Mouse (Mus musculus): Measurements from ENCODE around the gene Capzb. TPM values are rescaled to one million over a fixed set of nuclear protein-coding genes. Genes with fewer than 3 reads are reported as not detected.

Capzb gene
- total and polyA plus RNA-seq, 3 experiments, result 86.4 to 388 (median 160) TPM

- in situ Hi-C loops (cut with MboI; ENCODE audit: low pct_ligation_motif_present, low pct_unique_long_range_greater_than_20kb, low sequenced_read_pairs), result no loop called here
- dilution Hi-C loops (cut with MboI; ENCODE audit: extremely low pct_ligation_motif_present, extremely low pct_unique_long_range_greater_than_20kb, low sequenced_read_pairs), result no loop called here
These were observed 22.9 kb upstream of the Capzb start for GRCm38 (mm10) chr4:139169748-139170279.

GRCm38 (mm10) chr4:139175061-139175971 is 17.4 kb upstream of the Capzb start:
- H3K36me3 ChIP-seq (replicated peaks in 1 of 2; ENCODE audit: control insufficient read depth in 1 of 2, insufficient read depth in 1 of 2, low read length in 1 of 2), result no peaks in the 10 kb centered on the region
- TF ChIP-seq ETS1 (conservative IDR thresholded peaks at IDR 0.05; ENCODE audit: low read depth, low read length) (no peak), SMC3 (IDR thresholded peaks at IDR 0.05; ENCODE audit: low read depth, low read length) (no peak), IRF4 (IDR thresholded peaks at IDR 0.05; ENCODE audit: low read depth, low read length) (no peak), CTCF (conservative IDR thresholded peaks at IDR 0.05 in 1 of 2, IDR thresholded peaks at IDR 0.05 in 1 of 2; ENCODE audit: low read depth in 2 of 2, low read length in 2 of 2) (no peak), JUN (IDR thresholded peaks at IDR 0.05; ENCODE audit: insufficient read depth, low read depth, low read length) (no peak), MAFK (IDR thresholded peaks at IDR 0.05; ENCODE audit: insufficient replicate concordance, low read length) (no peak), RAD21 (IDR thresholded peaks at IDR 0.05; ENCODE audit: low read depth, low read length) (no peak), USF1 (IDR thresholded peaks at IDR 0.05; ENCODE audit: low read depth, low read length) (no peak), ELF1 (IDR thresholded peaks at IDR 0.05; ENCODE audit: low read depth, low read length) (no peak), TCF12 (IDR thresholded peaks at IDR 0.05; ENCODE audit: low read depth, low read length) (no peak), PAX5 (IDR thresholded peaks at IDR 0.05; ENCODE audit: low read length) (no peak), UBTF (IDR thresholded peaks at IDR 0.05; ENCODE audit: low read depth, low read length) (no peak), MEF2A (IDR thresholded peaks at IDR 0.05; ENCODE audit: borderline replicate concordance, low read depth, low read length) (no peak), MXI1 (IDR thresholded peaks at IDR 0.05; ENCODE audit: low read depth, low read length) (no peak), NELFE (IDR thresholded peaks at IDR 0.05; ENCODE audit: low read depth, low read length) (no peak), MAX (IDR thresholded peaks at IDR 0.05; ENCODE audit: low read length) (no peak), EP300 (IDR thresholded peaks at IDR 0.05; ENCODE audit: low read length) (no peak), MYC (IDR thresholded peaks at IDR 0.05; ENCODE audit: low read depth, low read length) (no peak), GABPA (IDR thresholded peaks at IDR 0.05; ENCODE audit: insufficient replicate concordance, low read depth, low read length) (no peak)
- H3K27ac ChIP-seq (ENCODE audit: insufficient read depth, low read depth), result no peak overlapping the region
- dilution Hi-C loops (cut with MboI; ENCODE audit: extremely low pct_ligation_motif_present, extremely low pct_unique_long_range_greater_than_20kb, low sequenced_read_pairs) (no loop called here), in situ Hi-C loops (cut with MboI; ENCODE audit: low pct_ligation_motif_present, low pct_unique_long_range_greater_than_20kb, low sequenced_read_pairs) (no loop called here)
- no peaks in the 10 kb centered on the region for H3K4me1 ChIP-seq (ENCODE audit: control insufficient read depth in 1 of 2, insufficient read depth in 2 of 2)
- DNase-seq (ENCODE audit: extremely low read depth), result no peak
- H3K9ac ChIP-seq (ENCODE audit: insufficient read depth, low read depth), result no peak overlapping the region
- no peaks in the 10 kb centered on the region for H3K27me3 ChIP-seq (replicated peaks)
- peak overlapping the region; percentile 47 for H3K4me2 ChIP-seq (ENCODE audit: insufficient read depth, low read depth, poor library complexity, severe bottlenecking)
- peaks cover 14% of the 10 kb centered on the region for H3K9me3 ChIP-seq (replicated peaks; ENCODE audit: low read length)
- H3K79me2 ChIP-seq (replicated peaks; ENCODE audit: control insufficient read depth, extremely low read depth, insufficient read depth, poor library complexity, severe bottlenecking), result no peaks in the 10 kb centered on the region
- no peak overlapping the region for H3K4me3 ChIP-seq (replicated peaks in 1 of 3; ENCODE audit: low read depth in 2 of 3, low read length in 2 of 3, poor library complexity in 1 of 3)

More at GRCm38 (mm10) chr4:139169748-139170279, 22.9 kb upstream of the Capzb start:
- no peaks in the 10 kb centered on the region for H3K9me3 ChIP-seq (replicated peaks; ENCODE audit: low read length)
- no peak overlapping the region for H3K4me3 ChIP-seq (replicated peaks in 1 of 3; ENCODE audit: low read depth in 2 of 3, low read length in 2 of 3, poor library complexity in 1 of 3)
- no peak for TF ChIP-seq ELF1 (IDR thresholded peaks at IDR 0.05; ENCODE audit: low read depth, low read length)
- TF ChIP-seq KAT2A (IDR thresholded peaks at IDR 0.05; ENCODE audit: insufficient replicate concordance, low read length), result no peak
- no peak for TF ChIP-seq USF1 (IDR thresholded peaks at IDR 0.05; ENCODE audit: low read depth, low read length)
- TF ChIP-seq CHD2 (IDR thresholded peaks at IDR 0.05; ENCODE audit: low read length), result no peak
- TF ChIP-seq MYC (IDR thresholded peaks at IDR 0.05; ENCODE audit: low read depth, low read length), result no peak
- TF ChIP-seq CHD1 (IDR thresholded peaks at IDR 0.05; ENCODE audit: low read depth, low read length), result no peak
- no peak for TF ChIP-seq IRF4 (IDR thresholded peaks at IDR 0.05; ENCODE audit: low read depth, low read length)
- TF ChIP-seq ZNF384 (IDR thresholded peaks at IDR 0.05; ENCODE audit: low read depth, low read length), result no peak
- TF ChIP-seq NELFE (IDR thresholded peaks at IDR 0.05; ENCODE audit: low read depth, low read length), result no peak
- no peak overlapping the region for H3K4me2 ChIP-seq (ENCODE audit: insufficient read depth, low read depth, poor library complexity, severe bottlenecking)
- no peak for DNase-seq (ENCODE audit: extremely low read depth)
- H3K27ac ChIP-seq (ENCODE audit: insufficient read depth, low read depth), result no peak overlapping the region
- no peaks in the 10 kb centered on the region for H3K79me2 ChIP-seq (replicated peaks; ENCODE audit: control insufficient read depth, extremely low read depth, insufficient read depth, poor library complexity, severe bottlenecking)
- H3K36me3 ChIP-seq (replicated peaks in 1 of 2; ENCODE audit: control insufficient read depth in 1 of 2, insufficient read depth in 1 of 2, low read length in 1 of 2), result no peaks in the 10 kb centered on the region
- H3K9ac ChIP-seq (ENCODE audit: insufficient read depth, low read depth), result no peak overlapping the region
- peaks cover 3 to 20% of the 10 kb centered on the region in 2 experiments; a peak in 3 of 4 replicates for H3K4me1 ChIP-seq (ENCODE audit: control insufficient read depth in 1 of 2, insufficient read depth in 2 of 2)
- H3K27me3 ChIP-seq (replicated peaks), result no peaks in the 10 kb centered on the region
